Mouse (Mus musculus) intestine, embryonic 16.5 days (tissue): ENCODE measurements around the gene Ntm. TPM values are rescaled to one million over a fixed set of nuclear protein-coding genes. Genes with fewer than 3 reads are reported as not detected.

Experiments used
- ATAC-seq: fragments of 200-750 bp; cut with Nextera tagmentation; 2 replicates; pipeline ENCODE4 v1.8.0; 2017; ENCODE audit warnings: moderate TSS enrichment, moderate library complexity
- H3K27ac ChIP-seq: fragments of 300-500 bp; sonication (generic); 2 replicates; pipeline ENCODE4 v1.5.1; 2014; ENCODE audit warnings: mild to moderate bottlenecking, low read length
- H3K27me3 ChIP-seq: fragments of 300-500 bp; sonication (generic); replicated peaks from 2 replicates; pipeline ENCODE4 v1.6.1; 2014; ENCODE audit warnings: low read length, control low read depth, mixed read lengths; ENCODE audit not compliant: control insufficient read depth, insufficient read depth
- H3K36me3 ChIP-seq: fragments of 300-500 bp; sonication (generic); 2 replicates; pipeline ENCODE4 v1.6.1; 2014; ENCODE audit warnings: low read length, control low read depth; ENCODE audit not compliant: control insufficient read depth, insufficient read depth
- H3K4me1 ChIP-seq: fragments of 300-500 bp; sonication (generic); 2 replicates; pipeline ENCODE4 v1.6.1; 2014; ENCODE audit warnings: low read length, control low read depth, mixed read lengths; ENCODE audit not compliant: control insufficient read depth, insufficient read depth
- H3K4me2 ChIP-seq: fragments of 300-500 bp; sonication (generic); 2 replicates; pipeline ENCODE4 v1.6.1; 2014; ENCODE audit warnings: low read depth, low read length, control low read depth
- H3K4me3 ChIP-seq: fragments of 300-500 bp; sonication (generic); 2 replicates; pipeline ENCODE4 v1.5.1; 2014; ENCODE audit warnings: mild to moderate bottlenecking, low read length
- H3K9ac ChIP-seq: fragments of 300-500 bp; sonication (generic); 2 replicates; pipeline ENCODE4 v1.6.1; 2014; ENCODE audit warnings: low read depth, low read length
- H3K9me3 ChIP-seq: fragments of 300-500 bp; sonication (generic); 2 replicates; pipeline ENCODE4 v1.6.1; 2016; ENCODE audit warnings: low read length, control low read depth; ENCODE audit not compliant: control insufficient read depth
- WGBS: fragments of 180-500 bp; shearing (Covaris S2); extraction: QIAGEN DNeasy Blood & Tissue Kit; methylation state at CpG from one replicate; pipeline ENCODE4 v1.1.7; 2014; 5-methylcytosine and 5-hydroxymethylcytosine counted together
- polyA plus RNA-seq: library from polyadenylated mRNA; unstranded; fragments of >200 nt; fragmentation: Nextera tagmentation; extraction: Ambion mirVana; gene quantifications from 2 replicates; pipeline ENCODE4 v1.2.1, GENCODE M21; 2015

The Ntm gene
- polyA plus RNA-seq, 1 experiment from 2014 or later: 5.5 TPM

DNA sequence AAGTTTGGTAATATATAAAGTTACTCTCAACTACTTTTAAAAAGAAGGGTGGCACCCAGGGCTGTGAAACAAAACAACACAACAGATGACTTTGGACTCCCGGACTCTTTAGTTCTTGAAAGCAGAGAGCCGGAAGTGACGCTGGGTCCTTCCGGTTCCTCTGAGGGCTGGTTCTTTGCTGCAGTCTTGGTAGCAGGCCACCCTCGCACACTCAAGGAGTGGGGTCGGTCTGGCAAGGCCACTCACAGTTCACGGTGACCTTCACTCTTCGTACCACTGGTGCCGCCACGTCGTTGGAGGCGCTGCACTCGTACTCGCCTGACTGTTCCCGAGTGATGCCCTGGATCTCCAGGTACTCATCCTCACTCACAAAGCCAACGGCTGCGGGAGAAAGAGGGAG, 949.1 kb downstream of the Ntm start:
- Histone ChIP-seq H3K4me1 (no peaks in the 10 kb centered on the region), H3K4me3 (no peak overlapping the region), H3K9ac (no peak overlapping the region), H3K4me2 (no peak overlapping the region), H3K27ac (no peak overlapping the region), H3K27me3 (no peaks in the 10 kb centered on the region), H3K36me3 (no peaks in the 10 kb centered on the region), H3K9me3 (no peaks in the 10 kb centered on the region)
- WGBS: 92% methylated on average over 17 of the region's 17 CpGs
- ATAC-seq: no peak

DNA sequence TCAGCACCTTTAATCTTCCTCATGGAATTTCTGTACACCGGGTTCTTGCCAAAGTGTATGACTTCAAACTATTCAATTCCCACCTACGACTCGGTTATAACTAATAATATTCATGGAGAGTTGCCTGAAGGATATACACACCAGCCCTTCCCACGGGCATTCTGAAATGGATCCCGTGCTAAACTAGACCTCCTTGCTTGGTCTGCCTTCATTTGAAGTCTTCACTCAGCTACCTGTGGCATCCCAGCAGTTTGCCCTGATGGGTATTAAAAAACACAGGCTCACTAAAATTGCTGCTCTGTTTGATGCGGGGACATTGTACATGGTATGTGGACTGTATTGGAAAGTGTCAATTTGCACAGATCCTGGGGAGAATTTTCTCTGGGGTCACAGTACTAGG, 950.4 kb downstream of the Ntm start:
- H3K9ac ChIP-seq: no peak overlapping the region
- H3K4me3 ChIP-seq: no peak overlapping the region
- WGBS: 91% methylated on average over 6 of the region's 6 CpGs
- no peaks in the 10 kb centered on the region for H3K4me1 ChIP-seq
- ATAC-seq: no peak
- no peak overlapping the region for H3K4me2 ChIP-seq
- H3K9me3 ChIP-seq: no peaks in the 10 kb centered on the region
- H3K27me3 ChIP-seq: no peaks in the 10 kb centered on the region
- no peak overlapping the region for H3K27ac ChIP-seq
- no peaks in the 10 kb centered on the region for H3K36me3 ChIP-seq

DNA sequence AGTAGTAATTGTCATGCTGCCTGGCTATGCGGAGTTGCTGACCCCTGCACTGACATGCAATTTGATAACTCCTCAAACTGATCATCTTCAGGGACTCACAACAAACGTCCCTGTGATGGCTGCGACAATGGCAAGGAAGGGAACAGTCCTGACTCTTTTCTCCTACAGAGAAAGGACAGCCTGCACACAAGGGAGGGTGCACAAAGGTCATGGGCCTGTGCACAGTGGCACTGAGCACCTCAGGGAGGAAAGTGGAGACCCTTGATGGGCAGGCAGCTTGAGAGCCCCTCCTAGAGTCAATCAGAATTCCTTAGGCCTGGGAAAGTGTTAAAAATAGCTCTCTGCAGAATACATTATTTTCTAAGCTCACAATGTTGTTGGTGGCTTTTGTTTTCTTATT, 951.5 kb downstream of the Ntm start:
- H3K4me2 ChIP-seq: no peak overlapping the region
- no peak overlapping the region for H3K9ac ChIP-seq
- H3K4me3 ChIP-seq: no peak overlapping the region
- 58% methylated on average over 3 of the region's 3 CpGs for WGBS
- H3K36me3 ChIP-seq: no peaks in the 10 kb centered on the region
- no peak overlapping the region for H3K27ac ChIP-seq
- no peak for ATAC-seq
- H3K4me1 ChIP-seq: no peaks in the 10 kb centered on the region
- no peaks in the 10 kb centered on the region for H3K27me3 ChIP-seq
- H3K9me3 ChIP-seq: no peaks in the 10 kb centered on the region

DNA sequence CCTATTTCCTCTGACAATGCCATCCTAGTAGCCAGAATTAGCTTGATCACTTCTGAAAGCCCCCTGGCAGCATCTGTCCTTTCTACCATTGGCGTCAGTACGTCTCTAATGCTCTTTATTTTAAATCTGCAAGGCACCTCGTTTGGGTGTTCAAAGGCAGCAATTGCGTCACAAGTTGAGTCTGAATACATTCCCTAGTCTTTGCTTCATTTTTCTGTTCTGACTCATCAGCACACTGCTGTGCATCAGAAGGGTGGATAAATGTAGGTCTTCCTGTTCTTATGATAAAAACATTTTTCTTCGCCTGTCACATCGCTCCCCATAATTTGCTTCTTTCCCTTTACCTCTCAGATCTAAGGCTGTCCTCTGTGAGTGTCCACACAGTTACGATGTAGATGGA, 958.4 kb downstream of the Ntm start:
- no peak for ATAC-seq
- Histone ChIP-seq H3K4me3 (no peak overlapping the region), H3K27me3 (no peaks in the 10 kb centered on the region), H3K27ac (no peak overlapping the region), H3K9me3 (no peaks in the 10 kb centered on the region), H3K36me3 (no peaks in the 10 kb centered on the region), H3K9ac (no peak overlapping the region), H3K4me2 (no peak overlapping the region), H3K4me1 (no peaks in the 10 kb centered on the region)
- WGBS: 87% methylated on average over 7 of the region's 7 CpGs

DNA sequence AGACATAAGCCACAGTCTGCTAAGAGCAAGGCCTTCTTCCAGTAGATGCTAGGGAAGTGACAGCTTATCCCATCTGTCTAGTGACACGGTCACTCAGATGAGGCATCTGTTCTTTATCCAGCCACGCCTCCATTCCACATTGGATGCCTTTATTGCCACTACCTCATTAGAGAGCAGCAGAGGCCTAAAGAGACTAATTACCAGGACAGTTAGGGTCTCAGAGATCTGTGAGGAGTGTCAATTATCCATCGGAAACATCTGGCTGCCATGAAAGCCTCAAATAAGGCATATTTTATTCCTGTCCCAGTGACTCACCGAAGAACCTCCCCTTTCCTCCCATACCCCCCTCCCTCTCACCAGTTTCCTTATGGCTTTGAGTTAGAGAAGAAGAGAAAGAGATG, 963.0 kb downstream of the Ntm start:
- Histone ChIP-seq H3K36me3 (no peaks in the 10 kb centered on the region), H3K27ac (no peak overlapping the region), H3K4me1 (no peaks in the 10 kb centered on the region), H3K4me3 (no peak overlapping the region), H3K4me2 (no peak overlapping the region), H3K27me3 (no peaks in the 10 kb centered on the region), H3K9me3 (no peaks in the 10 kb centered on the region), H3K9ac (no peak overlapping the region)
- no peak for ATAC-seq
- WGBS: 44% methylated on average over 4 of the region's 4 CpGs

DNA sequence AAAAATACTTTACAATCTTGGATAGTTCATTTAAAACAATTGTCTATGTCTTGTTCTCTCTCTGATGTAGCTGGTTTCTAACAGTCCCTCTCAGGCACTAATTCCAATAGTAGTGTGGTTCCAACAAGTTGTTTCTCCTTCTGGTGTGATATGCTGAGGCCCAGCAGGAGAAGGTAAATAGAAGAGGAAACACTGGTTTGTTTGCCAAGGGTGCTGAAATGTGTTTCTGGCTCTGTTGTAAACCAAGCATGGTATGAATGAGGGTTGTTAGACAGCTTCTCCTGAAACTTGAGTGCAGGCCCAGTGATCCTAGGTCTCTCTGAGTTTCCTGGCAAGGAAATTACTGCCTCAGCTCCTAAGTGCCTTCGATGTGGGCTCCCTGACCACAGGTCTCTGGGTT, 985.7 kb downstream of the Ntm start:
- 68% methylated on average over 1 of the region's 1 CpGs for WGBS
- H3K9me3 ChIP-seq: no peaks in the 10 kb centered on the region
- no peak for ATAC-seq
- no peak overlapping the region for H3K9ac ChIP-seq
- no peak overlapping the region for H3K4me2 ChIP-seq
- H3K4me3 ChIP-seq: no peak overlapping the region
- H3K27ac ChIP-seq: no peak overlapping the region
- H3K27me3 ChIP-seq: no peaks in the 10 kb centered on the region
- no peaks in the 10 kb centered on the region for H3K36me3 ChIP-seq
- no peaks in the 10 kb centered on the region for H3K4me1 ChIP-seq

DNA sequence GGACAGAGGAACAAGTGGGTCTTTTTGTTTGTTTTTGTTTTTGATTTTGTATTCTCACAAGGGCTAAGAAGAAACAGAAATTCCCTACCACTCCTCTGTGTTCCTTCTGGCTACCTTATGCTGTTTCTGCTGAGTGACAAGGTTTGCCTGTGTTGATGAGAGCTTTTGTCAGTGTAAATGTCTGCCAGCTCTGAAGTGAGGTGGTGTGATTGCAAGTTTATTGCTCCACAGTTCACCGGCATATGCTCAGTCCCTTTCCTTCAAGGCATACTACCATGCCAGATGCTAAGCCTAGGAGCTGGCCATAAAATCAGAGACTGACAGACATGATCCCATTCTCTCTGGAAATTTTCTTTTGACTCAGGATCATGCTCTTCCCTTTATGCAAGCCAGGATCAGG, 993.5 kb downstream of the Ntm start:
- H3K9ac ChIP-seq: no peak overlapping the region
- WGBS: 41% methylated on average over 1 of the region's 1 CpGs
- H3K27me3 ChIP-seq: no peaks in the 10 kb centered on the region
- no peak overlapping the region for H3K27ac ChIP-seq
- no peak for ATAC-seq
- H3K36me3 ChIP-seq: no peaks in the 10 kb centered on the region
- no peaks in the 10 kb centered on the region for H3K9me3 ChIP-seq
- no peak overlapping the region for H3K4me2 ChIP-seq
- H3K4me1 ChIP-seq: no peaks in the 10 kb centered on the region
- H3K4me3 ChIP-seq: no peak overlapping the region
